Mouse (Mus musculus) limb, embryonic 15.5 days (tissue): ENCODE results near the gene Spred1. TPM values are rescaled to one million over a fixed set of nuclear protein-coding genes. Genes with fewer than 3 reads are reported as not detected.

Experiments used
- ATAC-seq: fragments of 200-750 bp; cut with Nextera tagmentation; 2 replicates; pipeline ENCODE4 v1.8.0; 2017; ENCODE audit warnings: low read depth, moderate TSS enrichment; ENCODE audit not compliant: insufficient number of reproducible peaks, low FRiP score, low TSS enrichment
- H3K27ac ChIP-seq: fragments of 300-500 bp; sonication (generic); 2 replicates; pipeline ENCODE4 v1.5.1; 2015; ENCODE audit warnings: moderate library complexity, mild to moderate bottlenecking, inconsistent platforms
- H3K27me3 ChIP-seq: fragments of 300-500 bp; sonication (generic); 2 replicates; pipeline ENCODE4 v1.6.1; 2015; ENCODE audit warnings: inconsistent platforms
- H3K36me3 ChIP-seq: fragments of 300-500 bp; sonication (generic); 2 replicates; pipeline ENCODE4 v1.6.1; 2015; ENCODE audit warnings: inconsistent platforms
- H3K4me1 ChIP-seq: fragments of 300-500 bp; sonication (generic); 2 replicates; pipeline ENCODE4 v1.6.1; 2015; ENCODE audit warnings: inconsistent platforms
- H3K4me2 ChIP-seq: fragments of 300-500 bp; sonication (generic); 2 replicates; pipeline ENCODE4 v1.6.1; 2015; ENCODE audit warnings: mild to moderate bottlenecking, inconsistent platforms
- H3K4me3 ChIP-seq: fragments of 300-500 bp; sonication (generic); 2 replicates; pipeline ENCODE4 v1.5.1; 2015; ENCODE audit warnings: mild to moderate bottlenecking, inconsistent platforms
- H3K9ac ChIP-seq: fragments of 300-500 bp; sonication (generic); 2 replicates; pipeline ENCODE4 v1.6.1; 2015; ENCODE audit warnings: inconsistent platforms
- H3K9me3 ChIP-seq: fragments of 300-500 bp; sonication (generic); 2 replicates; pipeline ENCODE4 v1.6.1; 2016; ENCODE audit warnings: inconsistent platforms
- WGBS: fragments of 180-500 bp; shearing (Covaris S2); methylation state at CpG from one replicate; pipeline ENCODE4 v1.1.7; 2015; 5-methylcytosine and 5-hydroxymethylcytosine counted together
- polyA plus RNA-seq: library from polyadenylated mRNA; unstranded; fragments of >200 nt; fragmentation: Nextera tagmentation; extraction: Ambion mirVana; gene quantifications from 2 replicates; pipeline ENCODE4 v1.2.1, GENCODE M21; 2015

Spred1 gene
- polyA plus RNA-seq, 1 experiment from 2014 or later: 16.5 TPM

GRCm38 (mm10) chr2:117146026-117146425, 24.9 kb downstream of the Spred1 start:
- Histone ChIP-seq H3K4me2 (no peak overlapping the region), H3K9me3 (no peaks in the 10 kb centered on the region), H3K9ac (no peak overlapping the region), H3K36me3 (no peaks in the 10 kb centered on the region), H3K4me1 (peaks cover 8% of the 10 kb centered on the region; the same call in 1 of the 2 replicates), H3K4me3 (no peak overlapping the region), H3K27me3 (no peaks in the 10 kb centered on the region), H3K27ac (no peak overlapping the region)
- 79% methylated on average over 2 of the region's 2 CpGs for WGBS
- no peak for ATAC-seq

GRCm38 (mm10) chr2:117146617-117147016, 25.4 kb downstream of the Spred1 start:
- no peaks in the 10 kb centered on the region for H3K36me3 ChIP-seq
- ATAC-seq: no peak
- WGBS: 76% methylated on average over 3 of the region's 3 CpGs
- H3K9me3 ChIP-seq: no peaks in the 10 kb centered on the region
- H3K4me3 ChIP-seq: no peak overlapping the region
- no peak overlapping the region for H3K4me2 ChIP-seq
- H3K9ac ChIP-seq: no peak overlapping the region
- H3K27ac ChIP-seq: no peak overlapping the region
- no peaks in the 10 kb centered on the region for H3K27me3 ChIP-seq
- peaks cover 8% of the 10 kb centered on the region; the same call in 1 of the 2 replicates for H3K4me1 ChIP-seq

- Histone ChIP-seq H3K36me3 (0 out of 2 replicates have a peak, but pooled peaks cover 6% of the 10 kb centered on the region), H3K27ac (no peak overlapping the region), H3K4me2 (no peak overlapping the region), H3K9me3 (no peaks in the 10 kb centered on the region), H3K27me3 (no peaks in the 10 kb centered on the region), H3K4me3 (no peak overlapping the region), H3K4me1 (peaks cover 4% of the 10 kb centered on the region; the same call in 1 of the 2 replicates), H3K9ac (no peak overlapping the region)
- ATAC-seq: no peak
These were observed 31.0 kb downstream of the Spred1 start for GRCm38 (mm10) chr2:117152161-117152560.

- Histone ChIP-seq H3K27ac (no peak overlapping the region), H3K36me3 (peaks cover 9% of the 10 kb centered on the region), H3K27me3 (no peaks in the 10 kb centered on the region), H3K4me1 (no peaks in the 10 kb centered on the region), H3K4me2 (no peak overlapping the region), H3K9ac (no peak overlapping the region), H3K9me3 (no peaks in the 10 kb centered on the region), H3K4me3 (no peak overlapping the region)
- no peak for ATAC-seq
- WGBS: 73% methylated on average over 2 of the region's 2 CpGs
These were observed 47.2 kb downstream of the Spred1 start for GRCm38 (mm10) chr2:117168379-117168778.

- H3K36me3 ChIP-seq: peaks cover 9% of the 10 kb centered on the region
- no peaks in the 10 kb centered on the region for H3K9me3 ChIP-seq
- no peaks in the 10 kb centered on the region for H3K4me1 ChIP-seq
- no peak overlapping the region for H3K4me3 ChIP-seq
- ATAC-seq: no peak
- H3K9ac ChIP-seq: no peak overlapping the region
- H3K27me3 ChIP-seq: no peaks in the 10 kb centered on the region
- H3K27ac ChIP-seq: no peak overlapping the region
- no peak overlapping the region for H3K4me2 ChIP-seq
- 61% methylated on average over 3 of the region's 3 CpGs for WGBS
These were observed 47.9 kb downstream of the Spred1 start for GRCm38 (mm10) chr2:117169037-117169436.

- Histone ChIP-seq H3K27ac (no peak overlapping the region), H3K9ac (no peak overlapping the region), H3K4me3 (no peak overlapping the region), H3K36me3 (peaks cover 35% of the 10 kb centered on the region), H3K27me3 (no peaks in the 10 kb centered on the region), H3K4me1 (no peaks in the 10 kb centered on the region), H3K9me3 (no peaks in the 10 kb centered on the region), H3K4me2 (no peak overlapping the region)
- no peak for ATAC-seq
- WGBS: 80% methylated on average over 4 of the region's 4 CpGs
These were observed 51.8 kb downstream of the Spred1 start for GRCm38 (mm10) chr2:117172981-117173380.

- ATAC-seq: no peak
- 87% methylated on average over 4 of the region's 4 CpGs for WGBS
- no peaks in the 10 kb centered on the region for H3K4me1 ChIP-seq
- H3K36me3 ChIP-seq: peaks cover 35% of the 10 kb centered on the region
- H3K9ac ChIP-seq: no peak overlapping the region
- H3K27me3 ChIP-seq: no peaks in the 10 kb centered on the region
- H3K27ac ChIP-seq: no peak overlapping the region
- no peaks in the 10 kb centered on the region for H3K9me3 ChIP-seq
- H3K4me3 ChIP-seq: no peak overlapping the region
- H3K4me2 ChIP-seq: no peak overlapping the region
These were observed 54.9 kb downstream of the Spred1 start for GRCm38 (mm10) chr2:117176066-117176465.

GRCm38 (mm10) chr2:117176937-117177336, 55.8 kb downstream of the Spred1 start:
- Histone ChIP-seq H3K9me3 (no peaks in the 10 kb centered on the region), H3K4me1 (no peaks in the 10 kb centered on the region), H3K27ac (no peak overlapping the region), H3K9ac (no peak overlapping the region), H3K4me3 (no peak overlapping the region), H3K4me2 (no peak overlapping the region), H3K36me3 (peaks cover 33% of the 10 kb centered on the region), H3K27me3 (no peaks in the 10 kb centered on the region)
- 64% methylated on average over 4 of the region's 4 CpGs for WGBS
- no peak for ATAC-seq

- Histone ChIP-seq H3K4me3 (no peak overlapping the region), H3K4me2 (no peak overlapping the region), H3K27ac (no peak overlapping the region), H3K36me3 (peaks cover 53% of the 10 kb centered on the region), H3K4me1 (no peaks in the 10 kb centered on the region), H3K27me3 (no peaks in the 10 kb centered on the region), H3K9me3 (no peaks in the 10 kb centered on the region), H3K9ac (no peak overlapping the region)
- ATAC-seq: no peak
- 44% methylated on average over 7 of the region's 7 CpGs for WGBS
These were observed 59.2 kb downstream of the Spred1 start for GRCm38 (mm10) chr2:117180250-117180885.

- H3K9me3 ChIP-seq: no peaks in the 10 kb centered on the region
- ATAC-seq: no peak
- H3K27ac ChIP-seq: no peak overlapping the region
- no peak overlapping the region for H3K4me3 ChIP-seq
- no peaks in the 10 kb centered on the region for H3K27me3 ChIP-seq
- H3K36me3 ChIP-seq: peaks cover 38% of the 10 kb centered on the region
- no peak overlapping the region for H3K4me2 ChIP-seq
- peaks cover 6% of the 10 kb centered on the region; the same call in 1 of the 2 replicates for H3K4me1 ChIP-seq
- no peak overlapping the region for H3K9ac ChIP-seq
- 85% methylated on average over 4 of the region's 4 CpGs for WGBS
These were observed 64.4 kb downstream of the Spred1 start for GRCm38 (mm10) chr2:117185587-117185986.

- H3K27ac ChIP-seq: peak overlapping the region; percentile 43
- peaks cover 4% of the 10 kb centered on the region for H3K36me3 ChIP-seq
- H3K27me3 ChIP-seq: no peaks in the 10 kb centered on the region
- H3K4me1 ChIP-seq: peaks cover 11% of the 10 kb centered on the region
- no peak overlapping the region for H3K4me3 ChIP-seq
- ATAC-seq: peak; percentile 70; the same call in 1 of the 2 replicates
- H3K9ac ChIP-seq: no peak overlapping the region
- no peaks in the 10 kb centered on the region for H3K9me3 ChIP-seq
- H3K4me2 ChIP-seq: no peak overlapping the region
These were observed 69.7 kb downstream of the Spred1 start for GRCm38 (mm10) chr2:117190915-117191314.

GRCm38 (mm10) chr2:117194309-117194708, 73.1 kb downstream of the Spred1 start:
- H3K4me1 ChIP-seq: peaks cover 11% of the 10 kb centered on the region
- ATAC-seq: no peak

GRCm38 (mm10) chr2:117195151-117195550, 74.0 kb downstream of the Spred1 start:
- Histone ChIP-seq H3K4me2 (no peak overlapping the region), H3K4me3 (no peak overlapping the region), H3K4me1 (peaks cover 10% of the 10 kb centered on the region), H3K9me3 (no peaks in the 10 kb centered on the region), H3K27ac (no peak overlapping the region), H3K36me3 (no peaks in the 10 kb centered on the region), H3K27me3 (no peaks in the 10 kb centered on the region), H3K9ac (no peak overlapping the region)
- no peak for ATAC-seq
- 59% methylated on average over 2 of the region's 2 CpGs for WGBS

More at GRCm38 (mm10) chr2:117194309-117194708, 73.1 kb downstream of the Spred1 start:
- Histone ChIP-seq H3K9me3 (no peaks in the 10 kb centered on the region), H3K9ac (no peak overlapping the region), H3K36me3 (no peaks in the 10 kb centered on the region), H3K4me2 (no peak overlapping the region), H3K27me3 (no peaks in the 10 kb centered on the region), H3K27ac (no peak overlapping the region), H3K4me3 (no peak overlapping the region)
